Mouse (Mus musculus) embryonic fibroblast, embryonic 13.5 days (primary cell): ENCODE measurements around the gene Polr3g.

Experiments
- CTCF ChIP-seq: IDR thresholded peaks from 2 replicates; pipeline ENCODE4 v1.5.1; 2011; ENCODE audit warnings: mild to moderate bottlenecking, control low read depth, low read length, moderate library complexity, borderline replicate concordance; ENCODE audit not compliant: insufficient read depth
- POLR2A ChIP-seq: IDR thresholded peaks from 2 replicates; pipeline ENCODE4 v1.6.1; 2011; ENCODE audit warnings: low read depth, mild to moderate bottlenecking, control low read depth, low read length, moderate library complexity

DNA sequence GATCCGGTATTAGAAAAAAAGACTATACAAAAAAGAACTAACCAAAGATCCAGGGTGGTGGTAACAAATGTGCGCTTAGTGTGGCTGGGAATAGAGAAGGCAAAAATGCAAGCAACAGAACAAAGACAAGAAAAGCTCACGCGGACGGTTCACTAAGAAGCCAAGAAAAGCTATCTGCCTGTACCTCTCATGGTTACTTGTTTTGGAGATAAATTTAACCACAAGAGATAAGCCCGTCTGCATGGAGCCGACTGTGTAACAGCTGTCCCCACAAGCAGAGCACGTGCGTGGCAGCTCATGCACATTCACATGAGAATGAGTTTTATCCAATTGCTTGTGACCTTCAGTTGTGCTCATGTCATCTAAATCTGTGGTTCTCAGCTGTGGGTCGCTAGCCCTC lies 20.3 kb downstream of the Polr3g start:
- TF ChIP-seq CTCF (no peak), POLR2A (no peak)
